ENCODE assay signal across 8 mouse cellular contexts in genomic region chrX:103288485-103289330, GRCm38 (mm10). TPM values are rescaled to one million over a fixed set of nuclear protein-coding genes. Genes with fewer than 3 reads are reported as not detected.
A peak's percentile ranks its signal among the peaks of the same experiment; 100 is the strongest.
DNase-seq lines count a peak whose midpoint lies in the region; ATAC-seq lines count a peak whose summit lies in the region.

No protein-coding gene starts in this region.

- H3K4me3 ChIP-seq in kidney, embryonic 14.5 days (ENCODE audit: low read length) = no peak overlapping the region
- H3K4me3 ChIP-seq in forebrain, embryonic 14.5 days (ENCODE audit: low read depth, low read length) = no peak overlapping the region
- no peak overlapping the region for H3K4me3 ChIP-seq in liver, embryonic 12.5 days

- no peak overlapping the region for H3K9ac ChIP-seq in kidney, embryonic 14.5 days (ENCODE audit: low read depth, low read length)
- H3K9ac ChIP-seq in forebrain, embryonic 14.5 days (ENCODE audit: low read length) = no peak overlapping the region
- H3K9ac ChIP-seq in liver, embryonic 12.5 days = no peak overlapping the region

- H3K4me2 ChIP-seq in kidney, embryonic 14.5 days (replicated peaks; ENCODE audit: low read depth, low read length) = peak overlapping the region; percentile 39
- H3K4me2 ChIP-seq in forebrain, embryonic 14.5 days (ENCODE audit: low read length) = peak overlapping the region; percentile 40
- H3K4me2 ChIP-seq in liver, embryonic 12.5 days = peak overlapping the region; percentile 31

- no peaks in the 10 kb centered on the region for H3K36me3 ChIP-seq in kidney, embryonic 14.5 days (ENCODE audit: control insufficient read depth, insufficient read depth, low read length)
- no peaks in the 10 kb centered on the region for H3K36me3 ChIP-seq in forebrain, embryonic 14.5 days (ENCODE audit: control insufficient read depth, insufficient read depth, low read length)
- H3K36me3 ChIP-seq in liver, embryonic 12.5 days = no peaks in the 10 kb centered on the region

- no peaks in the 10 kb centered on the region for H3K9me3 ChIP-seq in kidney, embryonic 14.5 days (ENCODE audit: control insufficient read depth, low read length)
- no peaks in the 10 kb centered on the region for H3K9me3 ChIP-seq in forebrain, embryonic 14.5 days (replicated peaks; ENCODE audit: control insufficient read depth, low read length)
- H3K9me3 ChIP-seq in liver, embryonic 12.5 days (replicated peaks) = no peaks in the 10 kb centered on the region

- no peaks in the 10 kb centered on the region; the same call in 1 of the 2 replicates for H3K27me3 ChIP-seq in kidney, embryonic 14.5 days (ENCODE audit: control insufficient read depth, insufficient read depth, low read length)
- H3K27me3 ChIP-seq in forebrain, embryonic 14.5 days (replicated peaks; ENCODE audit: control insufficient read depth, insufficient read depth, low read length) = 0 out of 2 replicates have a peak, but pooled peaks cover 5% of the 10 kb centered on the region
- peaks cover 35% of the 10 kb centered on the region for H3K27me3 ChIP-seq in liver, embryonic 12.5 days (replicated peaks)

- no peak for DNase-seq in kidney, adult 8-10 months
- DNase-seq in R1 (ENCODE audit: low read depth, low spot score) = peak; percentile 40
- peak; percentile 61 for DNase-seq in forebrain, embryonic 14.5 days (ENCODE audit: low spot score)
- DNase-seq in retina, postnatal 1 day = peak; percentile 49
- no peak for DNase-seq in urinary bladder, adult 2 months (ENCODE audit: low spot score)
- no peak for DNase-seq in cerebellum, adult 9-11 months

- WGBS in kidney, embryonic 14.5 days = 29% methylated on average over 25 of the region's 25 CpGs
- WGBS in forebrain, embryonic 14.5 days = 33% methylated on average over 25 of the region's 25 CpGs
- 20% methylated on average over 25 of the region's 25 CpGs for WGBS in liver, embryonic 12.5 days (ENCODE audit: insufficient replicate concordance)

- ATAC-seq in kidney, embryonic 14.5 days (ENCODE audit: low FRiP score, low TSS enrichment) = peak; percentile 55; the same call in 1 of the 2 replicates
- ATAC-seq in forebrain, embryonic 14.5 days = peak; percentile 80
- ATAC-seq in liver, embryonic 12.5 days = no peak

- no peak overlapping the region for H3K27ac ChIP-seq in kidney, embryonic 14.5 days (ENCODE audit: low read depth, low read length)
- H3K27ac ChIP-seq in forebrain, embryonic 14.5 days (ENCODE audit: low read depth, low read length) = peak overlapping the region; percentile 39; the same call in 1 of the 2 replicates
- no peak overlapping the region for H3K27ac ChIP-seq in liver, embryonic 12.5 days

- H3K4me1 ChIP-seq in kidney, embryonic 14.5 days (ENCODE audit: control insufficient read depth, insufficient read depth, low read length) = no peaks in the 10 kb centered on the region
- H3K4me1 ChIP-seq in forebrain, embryonic 14.5 days (ENCODE audit: control insufficient read depth, insufficient read depth, low read length) = peaks cover 6% of the 10 kb centered on the region; the same call in 1 of the 2 replicates
- no peaks in the 10 kb centered on the region for H3K4me1 ChIP-seq in liver, embryonic 12.5 days

RNA-seq across cellular contexts. Expression of gene Cdx4, which starts 32.5 kb away (rescaled TPM):
- not detected in 2 replicates for polyA plus RNA-seq in kidney, embryonic 14.5 days (2014; fragmentation: Nextera tagmentation; extraction: Ambion mirVana)
- not detected in 2 replicates for polyA plus RNA-seq in forebrain, embryonic 14.5 days (2014; fragmentation: Nextera tagmentation; extraction: Ambion mirVana)
- not detected in 2 replicates for polyA plus RNA-seq in liver, embryonic 12.5 days (2016; fragmentation: Nextera tagmentation; extraction: Ambion mirVana)
- not detected in 2 replicates for polyA plus RNA-seq in urinary bladder, adult 2 months (2012; rRNA removed)

Comparison
In these comparisons a context has a peak if more than half of its experiments do, and no peak if none do; other contexts are left out.
1. DNase-seq: peak in R1 (single experiment), forebrain, embryonic 14.5 days (single experiment) and retina, postnatal 1 day (single experiment); none in kidney, adult 8-10 months (0 of 2), urinary bladder, adult 2 months (single experiment) and cerebellum, adult 9-11 months (single experiment).
2. Peak in every context shown above with its lines, with median percentiles within 50 percentile points of each other: H3K4me2 ChIP-seq.